Mouse (Mus musculus) G1E (cell line): ENCODE data around the gene Clrn1. TPM values are rescaled to one million over a fixed set of nuclear protein-coding genes. Genes with fewer than 3 reads are reported as not detected.

ENCODE experiments used
- ATAC-seq: 2 replicates; pipeline ENCODE4 v1.8.0; 2016; ENCODE audit warnings: mild to moderate bottlenecking; ENCODE audit not compliant: insufficient number of reproducible peaks, poor library complexity, low FRiP score, severe bottlenecking; ENCODE audit errors: extremely low read depth
- DNase-seq: peaks from one replicate; pipeline ENCODE4 v3.0.0; 2012; ENCODE audit warnings: low spot score
- H3K27me3 ChIP-seq: 2 replicates; pipeline ENCODE4 v1.6.1; 2012; ENCODE audit warnings: mild to moderate bottlenecking, low read length, inconsistent platforms; ENCODE audit not compliant: insufficient read depth
- H3K36me3 ChIP-seq: replicated peaks from 2 replicates; pipeline ENCODE3; 2012; ENCODE audit warnings: mild to moderate bottlenecking, inconsistent platforms
- H3K4me1 ChIP-seq: 2 replicates; pipeline ENCODE4 v1.6.1; 2012; ENCODE audit warnings: low read depth, low read length, inconsistent platforms, mixed read lengths; ENCODE audit not compliant: insufficient read depth
- H3K4me3 ChIP-seq: 2 replicates; pipeline ENCODE4 v1.5.1; 2012; ENCODE audit warnings: low read depth, mild to moderate bottlenecking, inconsistent platforms, low read length, moderate library complexity, mixed read lengths
- H3K9me3 ChIP-seq: replicated peaks from 2 replicates; pipeline ENCODE4 v1.6.1; 2012; ENCODE audit warnings: inconsistent platforms
- CTCF ChIP-seq: IDR thresholded peaks from 2 replicates; pipeline ENCODE4 v1.5.1; 2012; ENCODE audit warnings: low read depth, low read length, inconsistent platforms, mixed read lengths
- GATA1 ChIP-seq: IDR thresholded peaks from 2 replicates; pipeline ENCODE4 v1.6.1; 2012; ENCODE audit warnings: borderline replicate concordance, low read length, inconsistent platforms, mixed read lengths
- GATA2 ChIP-seq: IDR thresholded peaks from 2 replicates; pipeline ENCODE4 v1.6.1; 2012; ENCODE audit warnings: low read depth, low read length, inconsistent platforms, borderline replicate concordance
- POLR2AphosphoS5 ChIP-seq: IDR thresholded peaks from 2 replicates; pipeline ENCODE4 v1.6.1; 2012; ENCODE audit warnings: low read depth, low read length, inconsistent platforms; ENCODE audit not compliant: insufficient replicate concordance
- TAL1 ChIP-seq: conservative IDR thresholded peaks from 2 replicates; pipeline ENCODE4 v1.6.1; 2012; ENCODE audit warnings: low read depth, low read length, inconsistent platforms, mixed read lengths
- polyA plus RNA-seq: library from polyadenylated mRNA; stranded (reverse); fragments of >175 nt; gene quantifications from 2 replicates; pipeline ENCODE4 v1.2.3, GENCODE M21; 2012
- total RNA-seq, 2 experiments: library from RNA; stranded (forward) in 1 of 2; stranded (reverse) in 1 of 2; fragments of 200-1000 nt in 1 of 2; fragments of >200 nt in 1 of 2; fragmentation: Nextera tagmentation in 1 of 2; gene quantifications; 2 replicates each; pipeline ENCODE4 v1.2.3; 2014 to 2017

Gene Clrn1
- total and polyA plus RNA-seq, 3 experiments = 0.05 TPM; not detected in 2

- Histone ChIP-seq H3K36me3 (no peaks in the 10 kb centered on the region), H3K4me3 (no peak overlapping the region), H3K9me3 (no peaks in the 10 kb centered on the region), H3K27me3 (peaks cover 7% of the 10 kb centered on the region; the same call in 1 of the 2 replicates), H3K4me1 (no peaks in the 10 kb centered on the region)
- DNase-seq (no peak), ATAC-seq (no peak)
- TF ChIP-seq GATA1 (no peak), GATA2 (no peak), POLR2AphosphoS5 (no peak), CTCF (no peak), TAL1 (no peak)
These were observed 58.9 kb downstream of the Clrn1 start for GRCm38 (mm10) chr3:58826266-58826665.

GRCm38 (mm10) chr3:58822211-58822610 lies 62.9 kb downstream of the Clrn1 start, which contains the start of gene Mindy4b-ps:
Gene Mindy4b-ps, minus strand, starts transcription at chr3:58822311.
- TF ChIP-seq GATA1 (no peak), CTCF (no peak), POLR2AphosphoS5 (no peak), GATA2 (no peak), TAL1 (no peak)
- no peak within 1 kb of the TSS for H3K4me3 ChIP-seq
- no peaks in the 10 kb centered on the region for H3K36me3 ChIP-seq
- ATAC-seq (no peak), DNase-seq (no peak)
- H3K4me1 ChIP-seq = no peaks in the 10 kb centered on the region
- no peaks in the 10 kb centered on the region for H3K9me3 ChIP-seq
- no peaks in the 10 kb centered on the region for H3K27me3 ChIP-seq

- Histone ChIP-seq H3K9me3 (no peaks in the 10 kb centered on the region), H3K4me3 (no peak overlapping the region), H3K4me1 (no peaks in the 10 kb centered on the region), H3K27me3 (no peaks in the 10 kb centered on the region), H3K36me3 (no peaks in the 10 kb centered on the region)
- TF ChIP-seq GATA2 (no peak), TAL1 (no peak), POLR2AphosphoS5 (no peak), GATA1 (no peak), CTCF (no peak)
- DNase-seq (no peak), ATAC-seq (no peak)
These were observed 67.8 kb downstream of the Clrn1 start for GRCm38 (mm10) chr3:58817337-58817736.

DNA sequence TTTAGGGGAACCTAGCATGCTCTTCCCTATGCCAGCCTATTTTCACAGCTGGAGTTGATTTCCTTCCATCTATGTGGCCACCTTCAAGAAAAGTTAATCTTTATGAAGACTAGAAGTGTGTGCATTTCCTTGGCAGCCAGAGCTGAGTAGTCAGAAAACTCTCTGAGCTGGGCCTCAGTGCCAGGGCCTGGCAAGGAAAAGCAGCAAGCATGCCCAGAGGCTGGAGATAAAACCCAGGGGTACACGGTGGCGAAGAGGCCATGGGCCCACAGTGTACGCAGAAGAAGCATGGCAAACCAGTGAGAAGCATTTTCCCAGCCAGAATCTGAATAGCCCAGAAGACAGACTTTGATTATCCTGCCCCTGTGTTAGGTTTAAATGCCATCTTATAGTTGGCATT lies 70.9 kb downstream of the Clrn1 start:
- no peak for TF ChIP-seq POLR2AphosphoS5
- no peak for TF ChIP-seq TAL1
- TF ChIP-seq CTCF = no peak
- TF ChIP-seq GATA1 = no peak
- TF ChIP-seq GATA2 = no peak
- Histone ChIP-seq H3K27me3 (no peaks in the 10 kb centered on the region; the same call in 1 of the 2 replicates), H3K4me1 (no peaks in the 10 kb centered on the region), H3K9me3 (no peaks in the 10 kb centered on the region), H3K36me3 (no peaks in the 10 kb centered on the region), H3K4me3 (no peak overlapping the region)
- no peak for ATAC-seq
- DNase-seq = no peak

GRCm38 (mm10) chr3:58810353-58810752 lies 74.8 kb downstream of the Clrn1 start:
- peaks cover 6% of the 10 kb centered on the region for H3K27me3 ChIP-seq
- TF ChIP-seq CTCF = no peak
- TF ChIP-seq GATA2 = no peak
- no peak for TF ChIP-seq POLR2AphosphoS5
- TF ChIP-seq TAL1 = no peak
- no peak for TF ChIP-seq GATA1
- no peak for ATAC-seq
- no peaks in the 10 kb centered on the region for H3K9me3 ChIP-seq
- no peaks in the 10 kb centered on the region for H3K36me3 ChIP-seq
- no peaks in the 10 kb centered on the region for H3K4me1 ChIP-seq
- no peak overlapping the region for H3K4me3 ChIP-seq
- DNase-seq = no peak

- ATAC-seq = no peak
- Histone ChIP-seq H3K4me1 (no peaks in the 10 kb centered on the region), H3K9me3 (no peaks in the 10 kb centered on the region), H3K27me3 (peaks cover 9% of the 10 kb centered on the region), H3K4me3 (no peak overlapping the region), H3K36me3 (no peaks in the 10 kb centered on the region)
- TF ChIP-seq GATA2 (no peak), TAL1 (no peak), GATA1 (no peak), POLR2AphosphoS5 (no peak), CTCF (no peak)
- DNase-seq = no peak
These were observed 75.8 kb downstream of the Clrn1 start for GRCm38 (mm10) chr3:58809111-58809915.
